Mouse (Mus musculus) spleen, postnatal 10 days (tissue): ENCODE measurements around the gene Ism2.
"Not testable (repeated sequence)": the region's sequence is repeated elsewhere in the genome, so short reads cannot be mapped to it uniquely, and the experiment has no call there.

Experiments used
- DNase-seq, 2 experiments: peaks; one replicate each; pipeline ENCODE4 v3.0.0; 2021 to 2022; ENCODE audit warnings: low spot score in 2 of 2

Gene Ism2

DNA sequence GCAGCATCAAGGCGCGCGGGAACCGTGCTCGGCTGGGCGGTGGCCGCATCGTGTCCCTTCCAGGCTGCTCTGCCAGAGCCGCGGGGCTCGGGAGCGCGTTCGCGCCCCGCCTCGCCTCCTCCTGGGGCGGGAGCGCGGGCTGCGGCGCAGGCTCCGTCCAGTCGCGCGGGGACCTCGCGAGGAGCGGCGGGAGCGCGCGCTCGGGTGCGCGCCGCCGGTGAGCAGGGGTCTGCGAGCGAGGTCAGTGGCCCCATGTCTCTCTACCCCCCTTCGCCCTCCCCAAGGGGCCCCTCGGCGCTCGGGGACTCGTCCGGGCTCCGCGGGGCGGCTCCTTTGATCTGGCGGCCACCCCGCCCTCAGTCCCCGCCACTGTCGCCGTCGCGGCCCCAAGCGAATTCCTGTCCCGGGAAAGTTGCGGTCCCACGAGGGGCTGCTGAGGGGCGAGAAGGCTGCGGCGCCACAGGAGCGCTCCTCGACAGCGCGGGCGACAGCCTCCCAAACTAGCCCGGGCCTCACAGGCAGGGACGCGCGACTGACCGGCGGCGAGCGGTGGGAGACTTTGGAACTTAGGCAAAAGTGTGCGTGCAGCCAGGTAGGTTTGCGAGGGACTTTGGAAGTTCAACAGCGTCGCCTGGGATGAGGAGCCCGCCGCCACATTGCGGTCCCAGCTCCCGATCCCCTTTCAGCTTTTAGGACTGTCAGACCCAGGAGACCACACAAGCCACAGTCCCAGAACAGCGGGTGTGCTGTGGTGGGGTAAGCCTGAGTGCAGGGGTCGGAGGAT lies at the start of gene Ism2:
Gene Ism2 (minus strand): TSS at position 49 of the 784 bp plus-strand sequence.
- no peak for DNase-seq

DNA sequence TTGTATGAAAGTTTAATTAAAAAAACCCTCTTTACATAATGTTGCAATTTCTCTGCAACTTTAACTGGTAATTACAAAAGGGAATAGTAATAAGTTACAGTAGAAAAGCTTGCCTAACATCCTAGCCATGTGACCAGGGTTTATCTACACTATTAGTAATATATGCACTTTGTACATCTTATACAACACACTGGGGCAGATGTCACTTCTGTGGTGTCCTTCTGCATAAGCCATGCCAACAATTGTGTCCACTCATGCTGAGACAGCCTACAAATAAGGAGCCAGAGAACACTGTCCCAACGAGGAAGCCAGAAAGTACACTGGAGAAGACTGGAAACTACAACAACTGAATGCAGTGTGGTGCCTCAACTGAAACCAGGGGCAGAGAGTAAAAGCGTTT lies 48.5 kb upstream of the Ism2 start:
- DNase-seq = no peak

DNA sequence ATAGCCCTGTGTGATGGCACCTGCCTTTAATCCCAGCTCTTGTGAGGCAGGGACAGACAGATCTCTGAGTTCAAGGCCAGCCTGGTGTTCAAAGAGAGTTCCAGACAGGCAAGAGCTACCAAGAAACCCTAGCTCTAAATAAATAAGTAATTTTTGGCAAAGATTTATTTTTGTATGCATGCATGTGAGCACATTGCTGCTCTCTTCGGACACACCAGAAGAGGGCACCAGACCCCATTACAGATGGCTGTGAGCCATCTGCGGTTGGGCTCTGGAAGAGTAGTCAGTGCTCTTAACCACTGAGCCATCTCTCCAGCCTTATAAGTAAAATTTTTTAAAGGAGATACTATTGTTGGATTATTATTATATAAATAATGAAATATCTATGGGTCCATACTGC lies 48.0 kb upstream of the Ism2 start:
- DNase-seq = no peak

DNA sequence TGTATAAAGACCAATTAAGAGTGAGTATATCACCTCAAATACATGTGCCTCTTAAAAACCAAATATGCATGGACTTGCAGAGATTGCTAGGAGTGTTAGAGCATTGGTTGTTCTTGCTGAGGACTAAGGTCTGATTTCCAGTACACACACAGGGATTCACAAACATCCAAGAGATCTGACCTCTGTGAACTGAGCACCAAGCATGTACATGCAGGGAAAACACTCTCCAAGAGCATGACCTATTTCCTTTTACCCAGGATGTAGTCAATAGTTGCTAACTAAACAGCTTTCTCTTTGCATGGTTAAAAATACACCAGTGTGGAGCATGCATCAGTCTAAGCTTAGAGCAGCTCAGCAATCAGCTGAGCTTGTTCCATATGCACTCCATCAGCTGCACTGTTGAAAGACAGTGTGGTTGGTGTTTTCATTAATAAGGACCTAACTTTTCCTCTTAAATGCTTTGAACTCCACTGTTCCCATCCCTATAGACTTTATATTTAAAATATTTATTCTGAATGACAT lies 43.6 kb upstream of the Ism2 start:
- DNase-seq = no peak

DNA sequence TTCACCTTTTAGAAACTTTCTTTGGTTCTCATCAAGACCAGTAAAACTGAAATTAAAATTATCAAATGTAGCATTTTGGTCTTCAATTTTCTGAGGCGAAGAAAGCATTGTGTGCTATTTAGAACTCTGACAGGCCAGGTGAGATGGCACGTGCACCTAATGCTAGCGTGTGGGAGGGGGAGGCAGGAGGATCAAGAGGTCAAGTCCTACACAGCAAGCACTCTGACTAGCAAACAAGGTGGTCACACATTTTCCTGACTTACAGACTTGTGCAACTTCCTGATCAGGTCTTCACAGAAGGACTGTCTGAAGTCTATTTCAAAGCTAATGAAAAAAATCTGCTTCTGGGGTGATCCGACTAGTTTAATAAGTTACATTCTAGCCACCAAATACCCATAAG lies 38.6 kb upstream of the Ism2 start:
- DNase-seq = no peak

DNA sequence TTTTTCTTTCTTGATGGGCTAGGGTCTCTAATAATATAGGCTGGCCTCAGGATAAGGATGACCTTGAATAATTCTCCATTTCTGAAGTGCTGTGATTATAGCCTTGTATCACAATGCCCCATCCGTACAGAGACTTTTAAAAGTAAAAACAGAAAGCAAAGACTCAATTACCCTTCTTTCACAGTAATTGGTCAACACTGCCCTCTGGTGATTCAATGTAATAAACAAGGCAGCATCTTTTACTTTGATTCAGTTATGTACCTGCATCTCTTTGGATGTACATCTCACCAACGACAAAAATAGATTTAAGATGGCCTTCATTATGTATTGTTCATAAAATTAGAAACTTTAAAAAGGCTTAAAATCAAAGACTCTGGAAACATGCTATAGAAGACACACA lies 35.4 kb upstream of the Ism2 start:
- no peak for DNase-seq

DNA sequence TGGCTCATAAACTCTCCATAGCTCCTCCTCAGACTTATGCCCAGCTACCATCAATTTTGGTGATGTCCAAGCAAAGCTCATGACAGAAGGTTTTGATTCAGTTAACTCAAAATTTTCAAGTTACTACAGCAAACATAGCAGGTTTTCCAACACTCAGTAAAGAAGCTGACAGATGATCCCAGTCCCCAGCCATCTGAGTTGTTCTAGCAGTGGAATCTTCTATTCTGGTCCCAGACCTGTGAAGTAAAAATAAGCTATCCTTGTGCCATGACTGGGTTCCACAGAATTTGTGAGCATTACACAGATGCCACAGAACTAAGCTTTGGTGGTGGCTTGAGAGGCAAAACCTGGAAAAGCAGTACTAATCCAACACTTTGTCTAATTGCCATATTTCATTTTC lies 34.3 kb upstream of the Ism2 start:
- DNase-seq = no peak

DNA sequence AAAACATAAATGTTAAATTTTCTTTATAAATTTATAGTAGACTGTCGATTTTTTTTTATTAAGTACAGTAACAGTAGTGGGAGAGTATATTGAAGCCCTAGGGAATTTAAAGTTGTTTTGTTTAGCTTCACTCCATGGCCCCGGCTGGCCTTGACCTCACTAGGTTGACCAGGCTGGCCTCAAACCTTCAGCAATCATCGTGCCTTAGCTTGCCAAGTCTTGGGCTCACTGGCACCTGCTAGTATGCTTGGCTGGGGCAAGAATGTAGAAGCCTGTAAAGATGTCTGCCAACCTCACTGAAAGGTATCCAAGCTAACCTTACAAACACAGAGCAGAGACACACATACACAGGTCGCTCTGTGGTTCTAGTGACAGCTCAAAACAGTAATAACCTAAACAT lies 33.0 kb upstream of the Ism2 start:
- DNase-seq = no peak

DNA sequence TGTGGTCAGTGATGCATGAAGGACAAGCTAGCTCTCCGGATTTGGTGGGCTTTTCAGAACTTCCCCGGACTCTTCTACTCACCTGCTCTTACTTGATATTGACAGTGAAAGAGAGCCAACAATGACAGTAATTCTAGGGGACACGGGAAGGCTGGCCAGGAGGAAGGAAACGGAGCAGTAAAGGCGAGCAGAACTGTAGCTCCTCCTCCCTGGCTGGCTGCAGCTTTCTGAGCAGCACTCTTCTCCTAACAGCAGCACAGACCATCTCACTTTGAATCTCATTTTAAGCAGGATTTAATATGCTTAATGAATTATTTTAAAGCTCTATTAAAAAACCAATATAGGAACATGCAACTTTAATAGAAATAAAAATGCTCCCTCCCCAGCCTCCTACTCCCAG lies 32.4 kb upstream of the Ism2 start:
- DNase-seq = no peak

DNA sequence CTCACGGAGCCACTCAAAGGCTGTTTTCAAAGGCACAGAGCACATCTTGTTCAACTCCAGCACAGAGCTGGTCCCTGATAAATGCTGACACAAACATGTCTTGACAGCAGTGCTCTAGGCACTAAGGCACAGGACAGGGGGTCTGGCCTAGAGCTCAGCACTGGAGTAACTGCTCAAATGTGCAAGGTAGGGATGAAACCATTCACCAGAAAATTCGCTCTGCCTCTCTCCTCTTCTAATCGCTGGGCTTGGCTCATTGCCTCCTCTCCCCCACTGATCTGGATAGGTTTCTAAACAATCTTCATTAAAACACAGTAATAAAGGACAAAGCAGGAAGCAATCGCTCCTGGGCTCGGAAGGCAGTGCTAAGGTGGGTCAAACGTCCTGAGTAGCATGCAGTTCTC lies 31.6 kb upstream of the Ism2 start:
- DNase-seq = no peak

DNA sequence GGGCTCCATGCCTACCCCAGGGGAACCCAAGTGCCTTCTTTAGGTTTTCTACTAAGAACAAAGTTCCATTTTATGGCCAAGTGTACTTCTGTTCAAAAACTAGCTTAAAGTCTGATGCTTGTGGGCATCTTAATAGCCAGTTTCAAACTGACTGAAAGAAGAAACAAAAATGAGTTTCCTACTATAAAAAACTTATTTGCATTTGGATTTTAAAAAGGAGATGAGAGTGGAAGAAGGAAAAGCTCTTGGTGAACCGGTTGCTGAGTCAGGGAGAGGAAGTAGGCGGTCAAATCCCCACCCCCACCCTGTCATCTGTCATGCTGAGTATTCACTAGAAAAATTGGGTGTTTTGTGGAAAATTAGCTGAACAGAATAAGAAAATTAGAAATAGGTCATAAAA lies 30.7 kb upstream of the Ism2 start:
- DNase-seq = no peak

DNA sequence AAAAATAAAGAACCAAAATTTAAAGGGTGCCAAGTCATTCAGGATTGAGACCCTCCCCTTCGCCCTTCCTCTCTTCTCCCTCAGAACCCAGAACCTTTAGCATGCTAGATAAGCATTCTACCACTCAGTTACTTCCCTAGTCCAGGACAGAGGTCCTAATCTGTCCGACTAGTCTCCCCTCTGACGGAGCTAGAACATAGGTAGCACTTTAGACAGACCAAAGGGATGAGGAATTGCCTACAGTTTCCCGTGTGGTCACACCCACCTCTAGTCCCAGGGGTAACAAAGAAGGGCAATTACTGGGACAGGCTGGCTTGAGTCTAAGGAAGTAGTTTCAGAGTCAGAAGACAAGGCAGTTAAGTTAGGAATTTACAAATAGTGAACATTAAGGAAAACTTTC lies 28.5 kb upstream of the Ism2 start:
- no peak for DNase-seq

DNA sequence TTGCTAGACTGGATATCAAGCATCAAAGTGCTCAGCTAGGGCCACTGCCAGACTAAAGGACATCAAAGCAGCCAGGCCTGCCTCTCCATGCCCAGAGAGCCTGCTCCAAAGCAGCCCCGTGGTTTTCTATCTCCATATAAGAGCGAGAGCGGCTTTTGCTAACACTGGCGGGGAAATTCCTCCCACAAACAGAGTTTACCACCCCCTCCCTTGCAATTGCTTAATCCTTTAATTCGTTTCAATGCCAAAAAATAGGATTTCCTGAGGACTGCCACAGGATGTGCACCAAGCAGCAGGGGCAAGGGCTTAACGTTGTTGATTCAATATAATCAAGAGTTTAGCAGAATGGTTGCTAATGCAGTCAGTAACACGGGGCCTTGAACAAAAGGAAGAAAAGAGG lies 28.1 kb upstream of the Ism2 start:
- DNase-seq = no peak

DNA sequence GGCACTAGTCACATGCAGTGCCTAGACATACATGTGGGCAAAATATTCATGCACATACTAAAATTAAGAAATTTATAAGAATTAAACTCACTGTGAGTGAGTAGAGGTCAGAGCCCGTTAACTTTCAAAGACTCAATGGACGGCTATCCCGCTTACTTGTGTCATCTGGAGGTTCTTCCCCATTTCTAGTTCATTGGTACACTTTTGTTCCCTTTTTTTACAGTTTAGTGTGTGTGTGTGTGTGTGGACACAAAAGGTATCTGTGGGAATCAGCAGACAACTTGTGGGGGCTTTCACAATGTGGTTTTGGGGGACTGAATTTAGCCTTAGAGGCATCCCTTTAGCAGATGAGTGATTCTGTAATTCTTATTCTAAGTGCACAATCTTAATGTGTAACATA lies 25.9 kb upstream of the Ism2 start:
- no peak for DNase-seq

DNA sequence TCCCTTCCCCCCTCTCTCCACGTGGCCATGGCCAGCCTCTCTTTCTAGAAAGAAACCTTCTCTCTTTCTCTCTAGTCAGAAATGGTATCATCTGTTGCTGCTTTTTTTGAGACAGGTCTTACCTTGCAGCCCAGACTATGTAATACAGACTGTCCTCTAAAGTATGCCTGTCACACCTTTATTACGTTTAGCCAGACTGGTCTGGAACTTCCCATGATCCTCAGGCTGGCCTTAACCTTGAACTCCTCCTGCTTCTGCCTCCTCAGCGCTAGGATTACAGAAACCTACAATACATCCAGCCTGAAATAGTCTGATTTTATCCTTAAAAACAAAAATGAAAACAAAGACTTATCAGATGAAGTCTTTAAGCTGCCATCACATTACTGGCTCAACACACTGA lies 19.7 kb upstream of the Ism2 start:
- DNase-seq = no peak

DNA sequence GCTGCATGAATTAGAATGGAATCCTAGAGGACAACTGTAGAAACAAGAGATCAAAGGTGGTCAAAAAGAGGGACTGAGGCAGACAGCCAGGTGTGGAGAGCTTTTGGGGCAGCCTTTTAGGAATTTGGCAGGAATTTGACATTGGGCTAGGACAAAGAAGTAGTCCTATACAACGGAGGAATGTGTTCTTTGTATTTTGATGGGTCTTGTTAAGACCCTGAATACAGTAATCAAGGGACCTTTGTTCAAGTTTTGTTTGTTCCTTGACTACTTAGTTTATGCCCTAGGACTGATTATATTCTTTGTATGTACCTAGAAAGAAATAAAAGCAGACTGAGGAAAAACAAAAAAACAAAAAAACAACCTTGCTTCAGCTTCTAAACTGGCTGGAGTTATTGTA lies 18.4 kb upstream of the Ism2 start:
- DNase-seq = no peak

DNA sequence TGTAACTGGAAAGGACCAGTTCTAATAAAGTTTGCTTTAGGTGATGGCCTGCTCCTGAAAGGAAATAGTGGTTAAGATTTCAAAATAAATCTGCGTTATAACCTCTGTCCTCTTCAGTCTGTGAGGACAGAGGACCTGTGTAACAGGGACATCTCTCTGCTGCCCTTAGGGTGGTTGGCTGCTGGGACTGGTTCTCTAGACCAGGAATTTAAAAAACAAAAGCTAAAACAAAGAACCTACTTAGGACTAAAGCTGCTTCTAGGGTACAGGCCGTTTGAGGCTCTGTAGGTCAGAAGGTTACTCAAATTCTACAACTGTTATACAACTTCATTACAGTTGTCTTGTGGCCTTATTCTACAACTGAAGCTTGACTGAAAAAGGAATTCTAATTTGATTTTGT lies 13.6 kb upstream of the Ism2 start:
- DNase-seq = no peak

DNA sequence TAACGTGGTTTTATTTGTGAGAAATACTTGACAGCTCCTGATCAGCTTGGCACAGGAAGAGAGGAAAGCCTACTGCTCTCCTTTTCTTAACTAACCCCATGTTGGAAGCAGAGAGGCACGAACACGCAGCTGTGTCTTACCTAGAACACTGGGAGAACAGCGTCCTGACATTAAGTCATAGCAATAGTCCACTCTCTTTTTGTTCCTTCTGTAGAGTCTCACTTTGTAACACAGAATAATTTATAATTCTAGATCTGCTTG lies 7.0 kb upstream of the Ism2 start:
- not testable (repeated sequence) for DNase-seq

DNA sequence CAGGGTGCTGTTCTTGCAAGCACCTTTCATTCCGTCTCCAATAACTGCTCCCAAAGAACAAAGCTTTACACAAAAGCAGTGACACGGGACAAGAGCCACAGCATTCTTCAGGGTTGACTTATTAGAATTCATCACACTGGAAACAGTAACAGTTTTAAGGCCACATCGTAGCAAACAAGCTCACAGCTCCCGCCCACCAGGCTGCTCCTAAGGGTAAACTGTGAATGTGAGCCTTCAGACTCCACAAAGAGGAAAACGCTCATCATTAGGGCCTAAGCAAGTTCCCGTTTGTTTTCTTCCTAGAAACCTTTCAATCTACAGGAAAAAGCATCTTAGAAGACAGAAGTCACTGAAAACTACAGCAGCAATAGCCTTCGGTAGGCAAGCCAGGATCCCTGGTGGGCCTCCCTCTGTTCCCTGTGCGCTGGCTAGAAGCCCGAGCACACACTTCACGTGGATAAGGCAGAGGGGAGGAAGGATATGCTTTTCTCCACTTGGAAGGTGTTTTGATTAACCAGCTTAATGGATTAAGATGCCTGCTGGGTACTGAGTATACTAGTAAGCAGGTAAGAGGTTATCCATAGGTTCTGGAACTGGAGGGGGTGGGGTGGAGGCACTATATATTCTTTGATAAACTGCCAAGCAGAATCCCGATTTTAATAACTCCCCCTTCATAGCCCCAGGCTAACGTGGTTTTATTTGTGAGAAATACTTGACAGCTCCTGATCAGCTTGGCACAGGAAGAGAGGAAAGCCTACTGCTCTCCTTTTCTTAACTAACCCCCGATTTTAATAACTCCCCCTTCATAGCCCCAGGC lies 6.5 kb upstream of the Ism2 start:
- no peak for DNase-seq

DNA sequence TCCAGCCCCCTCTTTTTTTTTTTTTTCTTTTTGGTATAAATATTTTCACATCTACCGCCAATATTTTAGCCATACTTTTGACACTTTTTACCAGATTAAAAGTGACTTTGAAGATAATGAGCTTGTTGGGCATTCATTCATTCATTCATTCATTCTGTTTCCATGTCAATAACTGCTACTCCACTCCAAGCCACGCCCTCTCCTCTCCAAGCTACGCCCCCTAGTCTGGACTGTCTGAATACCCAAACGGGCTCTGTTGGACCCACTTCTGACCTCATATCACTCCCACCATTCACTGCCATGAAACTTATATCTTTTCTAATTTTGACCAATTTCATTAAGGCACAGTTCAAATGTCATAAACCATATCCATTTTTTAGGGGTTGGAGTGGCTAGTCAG lies 1.7 kb upstream of the Ism2 start:
- no peak for DNase-seq

DNA sequence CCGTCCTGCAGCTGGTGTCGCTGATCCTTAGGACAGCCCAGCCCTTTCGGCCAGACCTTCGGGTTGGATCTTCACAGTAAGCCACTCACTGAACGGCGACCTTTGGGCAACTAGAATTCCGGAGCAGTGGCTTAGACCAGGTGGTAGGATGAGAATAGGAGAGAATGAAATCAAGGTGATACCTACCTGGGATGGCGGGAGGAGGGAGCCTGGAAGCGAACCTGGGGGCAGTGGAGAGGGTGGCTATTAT lies 861 bp upstream of the Ism2 start:
- no peak for DNase-seq

DNA sequence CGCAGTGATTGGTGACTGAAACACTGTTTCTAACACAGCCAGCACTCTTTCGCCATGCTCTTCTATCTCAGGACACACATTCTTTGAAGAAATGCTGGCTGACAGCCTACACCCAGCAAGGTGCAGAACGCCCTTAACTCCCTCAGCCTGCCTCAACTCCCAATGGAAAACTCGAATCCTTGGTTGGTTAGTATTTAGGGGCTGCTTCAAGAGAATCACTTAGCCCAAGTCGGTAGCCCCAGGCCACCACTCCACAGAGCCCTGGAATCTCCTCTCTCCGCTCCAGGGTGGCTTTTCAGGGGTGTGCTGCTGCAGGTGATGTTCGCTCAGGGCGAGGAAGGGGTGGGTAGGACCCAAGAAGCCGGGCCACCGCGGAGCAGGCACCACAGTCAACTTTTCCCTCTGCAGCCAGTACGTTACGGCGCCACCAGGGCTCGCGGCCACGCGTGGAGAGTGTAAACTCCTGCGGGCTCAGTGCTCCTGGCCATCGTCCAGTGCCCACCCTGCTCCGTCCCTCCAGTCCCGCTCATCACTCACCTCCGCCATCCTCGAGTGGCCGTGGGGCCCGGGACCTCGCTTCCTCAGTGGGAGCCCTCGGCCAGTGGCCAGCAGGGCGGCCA lies 358 bp downstream of the Ism2 start:
- no peak for DNase-seq

DNA sequence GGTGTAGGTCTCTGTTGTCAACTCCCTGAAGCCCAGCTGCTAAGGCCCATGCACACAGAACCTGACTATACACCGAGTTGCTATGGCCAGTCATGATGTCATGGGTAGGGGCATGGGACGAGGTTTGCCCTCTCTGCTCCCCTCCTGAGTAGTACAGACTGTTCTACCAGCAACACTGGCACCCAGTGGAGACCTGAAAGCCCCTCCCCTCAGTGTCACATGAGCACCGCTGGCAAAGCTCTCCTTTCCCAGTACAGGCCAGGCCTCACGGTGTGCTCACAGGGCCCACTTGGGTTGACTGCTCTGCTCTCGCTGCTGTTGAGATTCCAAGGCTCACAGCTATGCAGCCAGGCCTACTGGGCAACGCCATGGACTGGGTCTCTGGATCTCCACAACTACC lies 5.6 kb downstream of the Ism2 start:
- DNase-seq = no peak
